ENCODE assay signal across 8 mouse cellular contexts in the genomic region with DNA sequence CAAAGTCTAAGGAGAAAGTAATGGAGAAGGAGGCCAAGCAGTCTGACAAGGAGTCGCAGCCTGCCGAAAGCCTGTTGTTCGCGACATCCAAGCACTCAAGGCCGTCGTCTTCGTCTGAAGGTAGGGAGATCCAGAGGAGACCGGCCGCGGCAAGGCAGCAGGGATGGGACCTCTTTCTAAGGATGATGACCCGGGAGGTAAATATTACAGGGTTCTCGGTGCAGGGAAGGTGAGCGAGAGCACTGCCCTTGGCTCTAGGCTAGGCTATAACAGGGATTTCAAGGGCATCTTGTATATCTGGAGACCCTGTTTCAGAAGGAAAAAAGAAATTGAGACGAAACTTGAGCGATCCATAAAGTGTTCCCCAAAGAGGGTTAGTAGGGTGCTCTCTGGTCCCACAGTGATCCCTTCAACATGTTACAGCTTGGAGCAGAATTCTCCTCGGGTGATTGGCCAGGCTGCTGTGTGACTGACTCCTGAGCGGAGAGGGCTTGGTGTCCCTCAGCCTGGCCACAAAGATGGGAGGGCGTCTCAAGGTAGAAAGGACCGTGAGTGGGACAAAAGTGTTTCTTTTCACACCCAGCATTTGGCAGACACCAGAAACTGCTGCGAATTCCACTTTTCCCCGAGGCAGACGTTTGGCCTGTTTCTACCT. TPM values are rescaled to one million over a fixed set of nuclear protein-coding genes. Genes with fewer than 3 reads are reported as not detected.
A peak's percentile ranks its signal among the peaks of the same experiment; 100 is the strongest.
DNase-seq lines count a peak whose midpoint lies in the region; ATAC-seq and TF ChIP-seq lines count a peak whose summit lies in the region.

No protein-coding gene starts in this region.

- peak overlapping the region; percentile 88 for H3K4me2 ChIP-seq in lung, postnatal 0 days (replicated peaks; ENCODE audit: low read depth, low read length)
- peak overlapping the region; percentile 92 for H3K4me2 ChIP-seq in forebrain, embryonic 14.5 days (ENCODE audit: low read length)
- peak overlapping the region; percentile 87 for H3K4me2 ChIP-seq in limb, embryonic 14.5 days (replicated peaks; ENCODE audit: low read depth, low read length, severe bottlenecking)
- H3K4me2 ChIP-seq in stomach, embryonic 14.5 days (replicated peaks; ENCODE audit: low read depth, low read length), result peak overlapping the region; percentile 57

- H3K27me3 ChIP-seq in lung, postnatal 0 days (replicated peaks; ENCODE audit: insufficient read depth, low read length), result no peaks in the 10 kb centered on the region
- no peaks in the 10 kb centered on the region for H3K27me3 ChIP-seq in forebrain, embryonic 14.5 days (replicated peaks; ENCODE audit: control insufficient read depth, insufficient read depth, low read length)
- H3K27me3 ChIP-seq in limb, embryonic 14.5 days (ENCODE audit: control insufficient read depth, insufficient read depth, low read length), result no peaks in the 10 kb centered on the region
- no peaks in the 10 kb centered on the region for H3K27me3 ChIP-seq in stomach, embryonic 14.5 days (ENCODE audit: control insufficient read depth, insufficient read depth, low read length)

- TF ChIP-seq POLR2A in limb, embryonic 14.5 days (IDR thresholded peaks at IDR 0.05; ENCODE audit: borderline replicate concordance, extremely low read depth, insufficient read depth, insufficient read length), result no peak

- WGBS in lung, postnatal 0 days, result 12% methylated on average over 22 of the region's 22 CpGs
- 19% methylated on average over 22 of the region's 22 CpGs for WGBS in forebrain, embryonic 14.5 days
- 11% methylated on average over 22 of the region's 22 CpGs for WGBS in limb, embryonic 14.5 days
- 14% methylated on average over 22 of the region's 22 CpGs for WGBS in stomach, embryonic 14.5 days

- H3K9me3 ChIP-seq in lung, postnatal 0 days (ENCODE audit: low read length), result no peaks in the 10 kb centered on the region
- H3K9me3 ChIP-seq in forebrain, embryonic 14.5 days (replicated peaks; ENCODE audit: control insufficient read depth, low read length), result no peaks in the 10 kb centered on the region
- H3K9me3 ChIP-seq in limb, embryonic 14.5 days (ENCODE audit: control insufficient read depth, low read length), result no peaks in the 10 kb centered on the region
- no peaks in the 10 kb centered on the region for H3K9me3 ChIP-seq in stomach, embryonic 14.5 days (ENCODE audit: control insufficient read depth, low read depth, low read length)

- H3K9ac ChIP-seq in lung, postnatal 0 days (replicated peaks; ENCODE audit: low read depth), result peak overlapping the region; percentile 96
- peak overlapping the region; percentile 59 for H3K9ac ChIP-seq in forebrain, embryonic 14.5 days (ENCODE audit: low read length)
- peak overlapping the region; percentile 86 for H3K9ac ChIP-seq in limb, embryonic 14.5 days (ENCODE audit: low read depth, low read length, severe bottlenecking)
- peak overlapping the region; percentile 22 for H3K9ac ChIP-seq in stomach, embryonic 14.5 days (replicated peaks; ENCODE audit: low read depth, low read length)

- H3K4me3 ChIP-seq in lung, postnatal 0 days (ENCODE audit: low read depth, low read length), result peak overlapping the region; percentile 73
- peak overlapping the region; percentile 98 for H3K4me3 ChIP-seq in forebrain, embryonic 14.5 days (ENCODE audit: low read depth, low read length)
- peak overlapping the region; percentile 68 for H3K4me3 ChIP-seq in limb, embryonic 14.5 days (replicated peaks; ENCODE audit: low read length)
- peak overlapping the region; percentile 96 for H3K4me3 ChIP-seq in stomach, embryonic 14.5 days (ENCODE audit: low read depth, low read length)

- H3K27ac ChIP-seq in lung, postnatal 0 days (ENCODE audit: low read length), result 0 out of 2 replicates have a peak overlapping the region, but pooled peaks have one; percentile 11
- H3K27ac ChIP-seq in forebrain, embryonic 14.5 days (ENCODE audit: low read depth, low read length), result peak overlapping the region; percentile 48; the same call in 1 of the 2 replicates
- H3K27ac ChIP-seq in limb, embryonic 14.5 days (replicated peaks; ENCODE audit: low read depth, low read length), result no peak overlapping the region
- H3K27ac ChIP-seq in stomach, embryonic 14.5 days (ENCODE audit: low read length), result no peak overlapping the region

- TF ChIP-seq CTCF in lung, postnatal 0 days (IDR thresholded peaks at IDR 0.05), result no peak

- peaks cover 12% of the 10 kb centered on the region; the same call in 1 of the 2 replicates for H3K36me3 ChIP-seq in lung, postnatal 0 days (ENCODE audit: insufficient read depth, low read length)
- H3K36me3 ChIP-seq in forebrain, embryonic 14.5 days (ENCODE audit: control insufficient read depth, insufficient read depth, low read length), result peaks cover 22% of the 10 kb centered on the region
- peaks cover 23% of the 10 kb centered on the region for H3K36me3 ChIP-seq in limb, embryonic 14.5 days (ENCODE audit: control insufficient read depth, insufficient read depth, low read length)
- peaks cover 8% of the 10 kb centered on the region for H3K36me3 ChIP-seq in stomach, embryonic 14.5 days (ENCODE audit: control insufficient read depth, insufficient read depth, low read length)

- no peak for DNase-seq in lung, postnatal 0 days (ENCODE audit: low spot score)
- DNase-seq in lung, adult 18-20 months, result no peak
- DNase-seq in forebrain, embryonic 14.5 days (ENCODE audit: low spot score), result no peak
- DNase-seq in limb, embryonic 14.5 days (ENCODE audit: low spot score), result no peak
- no peak for DNase-seq in cerebellum, postnatal 25 days
- no peak for DNase-seq in layer of hippocampus, postnatal 14 days (ENCODE audit: low spot score in 2 of 2)

- H3K4me1 ChIP-seq in lung, postnatal 0 days (ENCODE audit: insufficient read depth, low read depth, low read length), result peaks cover 8% of the 10 kb centered on the region; the same call in 1 of the 2 replicates
- H3K4me1 ChIP-seq in forebrain, embryonic 14.5 days (ENCODE audit: control insufficient read depth, insufficient read depth, low read length), result peaks cover 10% of the 10 kb centered on the region
- peaks cover 14% of the 10 kb centered on the region for H3K4me1 ChIP-seq in limb, embryonic 14.5 days (ENCODE audit: control insufficient read depth, insufficient read depth, low read length)
- H3K4me1 ChIP-seq in stomach, embryonic 14.5 days (ENCODE audit: control insufficient read depth, insufficient read depth, low read length), result peaks cover 10% of the 10 kb centered on the region

- peak; percentile 15 for ATAC-seq in lung, postnatal 0 days
- no peak; the same call in 1 of the 2 replicates for ATAC-seq in forebrain, embryonic 14.5 days
- no peak for ATAC-seq in limb, embryonic 14.5 days (ENCODE audit: low FRiP score, low read depth)
- ATAC-seq in stomach, embryonic 14.5 days (ENCODE audit: insufficient number of reproducible peaks, insufficient read depth, low FRiP score, low read depth), result no peak; the same call in 1 of the 2 replicates
- ATAC-seq in inflammation-experienced regulatory T-cells, adult 6 months, result no peak

- TF ChIP-seq EP300 in lung, postnatal 0 days (IDR thresholded peaks at IDR 0.05), result no peak

RNA-seq across cellular contexts. Expression of gene Spata33, which starts 0.6 kb away (rescaled TPM):
- 3.2 and 4.8 TPM in 2 replicates for polyA plus RNA-seq in lung, postnatal 0 days (2015; fragmentation: Nextera tagmentation; extraction: Ambion mirVana)
- polyA plus RNA-seq in forebrain, embryonic 14.5 days (2014; fragmentation: Nextera tagmentation; extraction: Ambion mirVana), result 5.8 and 6.5 TPM in 2 replicates
- polyA plus RNA-seq in limb, embryonic 14.5 days (2012; rRNA removed), result 4.9 and 6.0 TPM in 2 replicates
- polyA plus RNA-seq in limb, embryonic 14.5 days (2014; fragmentation: Nextera tagmentation; extraction: Ambion mirVana), result 4.0 and 6.6 TPM in 2 replicates
- polyA plus RNA-seq in stomach, embryonic 14.5 days (2014; fragmentation: Nextera tagmentation; extraction: Ambion mirVana), result 4.1 and 5.7 TPM in 2 replicates
- 10 to 100 TPM in 1 of 2 experiments, 1 to 10 TPM in 1; 9.5 to 10.6 TPM for total RNA-seq in layer of hippocampus, postnatal 14 days (2021)
- not detected for polyA plus RNA-seq in inflammation-experienced regulatory T-cells, adult 6 months (2017; shearing (Covaris generic))

RNA-seq across cellular contexts. Expression of gene Chmp1a, which starts 0.7 kb away (rescaled TPM):
- 127 and 130 TPM in 2 replicates for polyA plus RNA-seq in lung, postnatal 0 days (2015; fragmentation: Nextera tagmentation; extraction: Ambion mirVana)
- 180 and 200 TPM in 2 replicates for polyA plus RNA-seq in forebrain, embryonic 14.5 days (2014; fragmentation: Nextera tagmentation; extraction: Ambion mirVana)
- 93.6 and 110 TPM in 2 replicates for polyA plus RNA-seq in limb, embryonic 14.5 days (2012; rRNA removed)
- 128 and 130 TPM in 2 replicates for polyA plus RNA-seq in limb, embryonic 14.5 days (2014; fragmentation: Nextera tagmentation; extraction: Ambion mirVana)
- 90.6 and 106 TPM in 2 replicates for polyA plus RNA-seq in stomach, embryonic 14.5 days (2014; fragmentation: Nextera tagmentation; extraction: Ambion mirVana)
- total RNA-seq in layer of hippocampus, postnatal 14 days (2021), result 100 to 1,000 TPM; 114 to 131 TPM
- polyA plus RNA-seq in inflammation-experienced regulatory T-cells, adult 6 months (2017; shearing (Covaris generic)), result 100 to 1,000 TPM; 110 to 199 (median 154) TPM

RNA-seq across cellular contexts. Expression of gene Cdk10, which starts 11.4 kb away (rescaled TPM):
- 23.4 and 28.3 TPM in 2 replicates for polyA plus RNA-seq in lung, postnatal 0 days (2015; fragmentation: Nextera tagmentation; extraction: Ambion mirVana)
- 41.1 and 43.1 TPM in 2 replicates for polyA plus RNA-seq in forebrain, embryonic 14.5 days (2014; fragmentation: Nextera tagmentation; extraction: Ambion mirVana)
- polyA plus RNA-seq in limb, embryonic 14.5 days (2012; rRNA removed), result 128 and 131 TPM in 2 replicates
- 32.9 and 39.9 TPM in 2 replicates for polyA plus RNA-seq in limb, embryonic 14.5 days (2014; fragmentation: Nextera tagmentation; extraction: Ambion mirVana)
- polyA plus RNA-seq in stomach, embryonic 14.5 days (2014; fragmentation: Nextera tagmentation; extraction: Ambion mirVana), result 36.3 and 37.5 TPM in 2 replicates
- 10 to 100 TPM; 74.0 to 82.4 TPM for total RNA-seq in layer of hippocampus, postnatal 14 days (2021)
- 10 to 100 TPM; 16.4 to 29.7 (median 24.3) TPM for polyA plus RNA-seq in inflammation-experienced regulatory T-cells, adult 6 months (2017; shearing (Covaris generic))

RNA-seq across cellular contexts. Expression of gene Spata2l, which starts 22.8 kb away (rescaled TPM):
- polyA plus RNA-seq in lung, postnatal 0 days (2015; fragmentation: Nextera tagmentation; extraction: Ambion mirVana), result 4.8 TPM in 2 replicates
- polyA plus RNA-seq in forebrain, embryonic 14.5 days (2014; fragmentation: Nextera tagmentation; extraction: Ambion mirVana), result 2.4 and 4.1 TPM in 2 replicates
- polyA plus RNA-seq in limb, embryonic 14.5 days (2012; rRNA removed), result 3.0 and 4.6 TPM in 2 replicates
- polyA plus RNA-seq in limb, embryonic 14.5 days (2014; fragmentation: Nextera tagmentation; extraction: Ambion mirVana), result 4.6 and 5.4 TPM in 2 replicates
- polyA plus RNA-seq in stomach, embryonic 14.5 days (2014; fragmentation: Nextera tagmentation; extraction: Ambion mirVana), result 4.1 and 4.7 TPM in 2 replicates
- 100 to 1,000 TPM; 106 to 111 TPM for total RNA-seq in layer of hippocampus, postnatal 14 days (2021)
- polyA plus RNA-seq in inflammation-experienced regulatory T-cells, adult 6 months (2017; shearing (Covaris generic)), result 1 to 10 TPM; 6.3 to 7.7 (median 6.5) TPM

RNA-seq across cellular contexts. Expression of gene Dpep1, which starts 27.2 kb away (rescaled TPM):
- 98.1 and 104 TPM in 2 replicates for polyA plus RNA-seq in lung, postnatal 0 days (2015; fragmentation: Nextera tagmentation; extraction: Ambion mirVana)
- not detected in 2 replicates for polyA plus RNA-seq in forebrain, embryonic 14.5 days (2014; fragmentation: Nextera tagmentation; extraction: Ambion mirVana)
- 5.1 TPM in 2 replicates for polyA plus RNA-seq in limb, embryonic 14.5 days (2012; rRNA removed)
- polyA plus RNA-seq in limb, embryonic 14.5 days (2014; fragmentation: Nextera tagmentation; extraction: Ambion mirVana), result 3.6 and 3.9 TPM in 2 replicates
- polyA plus RNA-seq in stomach, embryonic 14.5 days (2014; fragmentation: Nextera tagmentation; extraction: Ambion mirVana), result 1.1 and 1.7 TPM in 2 replicates
- total RNA-seq in layer of hippocampus, postnatal 14 days (2021), result under 1 TPM; 0.50 to 0.71 TPM
- polyA plus RNA-seq in inflammation-experienced regulatory T-cells, adult 6 months (2017; shearing (Covaris generic)), result not detected

Comparison
In these comparisons a context has a peak if more than half of its experiments do, and no peak if none do; other contexts are left out.
1. H3K27ac ChIP-seq: peak in lung, postnatal 0 days (single experiment) and forebrain, embryonic 14.5 days (single experiment); none in limb, embryonic 14.5 days (single experiment) and stomach, embryonic 14.5 days (single experiment).
2. H3K9ac ChIP-seq: peak in every context shown above with its lines; median percentile 96 in lung, postnatal 0 days; 86 in limb, embryonic 14.5 days; 59 in forebrain, embryonic 14.5 days; 22 in stomach, embryonic 14.5 days.
3. Peak in every context shown above with its lines, with median percentiles within 50 percentile points of each other: H3K4me2 ChIP-seq and H3K4me3 ChIP-seq.